Mouse (Mus musculus): ENCODE results near the gene Slit3. TPM values are rescaled to one million over a fixed set of nuclear protein-coding genes. Genes with fewer than 3 reads are reported as not detected.

The Slit3 gene
- total RNA-seq, 2 experiments from 2014 or later, result 98.5 to 98.8 TPM

GRCm38 (mm10) chr11:35565322-35565721 is 444.3 kb downstream of the Slit3 start:
- DNase-seq (ENCODE audit: low spot score in 2 of 2), result no peak

GRCm38 (mm10) chr11:35566686-35567085 is 445.7 kb downstream of the Slit3 start:
- no peak for DNase-seq (ENCODE audit: low spot score in 2 of 2)

- DNase-seq (ENCODE audit: low spot score in 2 of 2), result no peak
Observed at GRCm38 (mm10) chr11:35569126-35569916, 448.3 kb downstream of the Slit3 start.

- DNase-seq (ENCODE audit: low spot score in 2 of 2), result no peak
Observed at GRCm38 (mm10) chr11:35569957-35570356, 448.9 kb downstream of the Slit3 start.

- DNase-seq (ENCODE audit: low spot score in 2 of 2), result no peak
Observed at GRCm38 (mm10) chr11:35571910-35572309, 450.9 kb downstream of the Slit3 start.

- DNase-seq (ENCODE audit: low spot score in 2 of 2), result no peak
Observed at GRCm38 (mm10) chr11:35578796-35579195, 457.8 kb downstream of the Slit3 start.

- no peak for DNase-seq (ENCODE audit: low spot score in 2 of 2)
Observed at GRCm38 (mm10) chr11:35582591-35582990, 461.6 kb downstream of the Slit3 start.

- no peak for DNase-seq (ENCODE audit: low spot score in 2 of 2)
Observed at GRCm38 (mm10) chr11:35583633-35584032, 462.6 kb downstream of the Slit3 start.

- DNase-seq (ENCODE audit: low spot score in 2 of 2), result peak; percentile 88 to 89
Observed at GRCm38 (mm10) chr11:35587174-35587959, 466.3 kb downstream of the Slit3 start.

GRCm38 (mm10) chr11:35589892-35590291 is 468.9 kb downstream of the Slit3 start:
- no peak for DNase-seq (ENCODE audit: low spot score in 2 of 2)

- DNase-seq (ENCODE audit: low spot score in 2 of 2), result no peak
Observed at GRCm38 (mm10) chr11:35593146-35594034, 472.4 kb downstream of the Slit3 start.

- DNase-seq (ENCODE audit: low spot score in 2 of 2), result no peak
Observed at GRCm38 (mm10) chr11:35596064-35596463, 475.0 kb downstream of the Slit3 start.

GRCm38 (mm10) chr11:35597882-35598281 is 476.9 kb downstream of the Slit3 start:
- DNase-seq (ENCODE audit: low spot score in 2 of 2), result peak in 1 of 2 experiments; percentile 38

GRCm38 (mm10) chr11:35598732-35599131 is 477.7 kb downstream of the Slit3 start:
- DNase-seq (ENCODE audit: low spot score in 2 of 2), result no peak

GRCm38 (mm10) chr11:35601652-35602240 is 480.7 kb downstream of the Slit3 start:
- no peak for DNase-seq (ENCODE audit: low spot score in 2 of 2)

- DNase-seq (ENCODE audit: low spot score in 2 of 2), result no peak
Observed at GRCm38 (mm10) chr11:35602586-35602985, 481.6 kb downstream of the Slit3 start.

- peak; percentile 46 to 52 for DNase-seq (ENCODE audit: low spot score in 2 of 2)
Observed at GRCm38 (mm10) chr11:35603946-35604345, 482.9 kb downstream of the Slit3 start.

GRCm38 (mm10) chr11:35604848-35605790 is 484.1 kb downstream of the Slit3 start:
- DNase-seq (ENCODE audit: low spot score in 2 of 2), result no peak

GRCm38 (mm10) chr11:35607191-35607590 is 486.2 kb downstream of the Slit3 start:
- DNase-seq (ENCODE audit: low spot score in 2 of 2), result no peak

- DNase-seq (ENCODE audit: low spot score in 2 of 2), result no peak
Observed at GRCm38 (mm10) chr11:35608794-35609193, 487.8 kb downstream of the Slit3 start.
